Mouse (Mus musculus) CH12.LX (cell line): Measurements from ENCODE around the gene Gm8300.

Source experiments
- BHLHE40 ChIP-seq: IDR thresholded peaks from 2 replicates; pipeline ENCODE4 v1.6.1; 2011; ENCODE audit warnings: mild to moderate bottlenecking, low read depth, low read length, improper control_type of control experiment
- JUN ChIP-seq: IDR thresholded peaks from 2 replicates; pipeline ENCODE4 v1.6.1; 2011; ENCODE audit warnings: low read depth, mild to moderate bottlenecking, low read length, improper control_type of control experiment, moderate library complexity; ENCODE audit not compliant: insufficient read depth
- UBTF ChIP-seq: IDR thresholded peaks from 2 replicates; pipeline ENCODE4 v1.6.1; 2012; ENCODE audit warnings: low read depth, mild to moderate bottlenecking, inconsistent platforms, low read length, improper control_type of control experiment, moderate library complexity
- ZC3H11A ChIP-seq: IDR thresholded peaks from 2 replicates; pipeline ENCODE4 v1.6.1; 2012; ENCODE audit warnings: low read depth, mild to moderate bottlenecking, inconsistent platforms, low read length, improper control_type of control experiment

DNA sequence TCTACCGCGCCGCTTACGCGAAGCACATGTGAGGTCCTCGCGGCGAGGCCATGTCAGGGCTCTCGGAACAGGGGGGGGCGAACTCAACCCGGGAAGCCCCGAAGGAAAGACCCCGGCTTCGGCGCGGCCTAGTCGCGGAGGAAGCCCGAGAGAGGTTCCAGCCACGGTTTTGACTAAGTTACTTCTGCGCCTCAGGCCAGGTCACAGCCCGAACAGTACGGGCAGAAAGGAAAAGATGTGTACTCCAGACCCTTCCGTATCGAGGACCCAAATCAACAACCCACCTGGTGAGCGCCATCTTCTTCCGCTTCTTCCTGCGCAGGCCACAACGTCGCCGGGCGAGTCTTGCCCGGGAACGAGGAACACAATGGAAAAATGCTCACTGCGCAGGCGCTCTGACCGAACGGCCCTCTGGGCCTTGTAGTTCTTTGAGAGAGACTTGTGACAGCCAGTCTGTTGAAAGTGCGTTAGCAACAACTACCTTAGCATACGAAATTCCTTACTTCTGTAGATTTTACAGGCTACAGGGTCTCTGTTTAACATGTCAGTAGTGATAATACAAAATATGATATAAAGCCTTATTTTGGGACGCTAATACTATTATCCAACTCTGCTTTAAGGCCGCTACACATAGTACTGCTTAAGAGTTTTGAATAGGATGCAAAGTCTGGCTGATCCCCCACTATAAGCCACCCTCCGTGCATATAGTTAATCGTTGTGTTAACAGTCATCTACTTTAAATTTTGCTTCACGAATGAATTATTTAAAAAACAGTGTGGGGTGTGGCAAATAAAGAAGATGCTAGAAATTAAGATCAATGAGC, 41.9 kb upstream of the Gm8300 start, which contains the start of gene Snw1:
- TF ChIP-seq UBTF, result peak; percentile 100
- TF ChIP-seq ZC3H11A, result no peak
- no peak for TF ChIP-seq BHLHE40
- no peak for TF ChIP-seq JUN
